Comparison of ENCODE assay signal across 8 mouse cellular contexts in genomic region chr9:21291022-21291787, GRCm38 (mm10). TPM values are rescaled to one million over a fixed set of nuclear protein-coding genes. Genes with fewer than 3 reads are reported as not detected.
DNase-seq lines count a peak whose midpoint lies in the region; ATAC-seq and TF ChIP-seq lines count a peak whose summit lies in the region.

TSS of gene Cdkn2d (minus strand) at chr9:21291407.

- H3K9me3 ChIP-seq in forebrain, embryonic 10.5 days = no peaks in the 10 kb centered on the region
- no peaks in the 10 kb centered on the region for H3K9me3 ChIP-seq in heart, embryonic 15.5 days (replicated peaks)
- H3K9me3 ChIP-seq in liver, embryonic 14.5 days (ENCODE audit: control insufficient read depth, low read length) = no peaks in the 10 kb centered on the region
- H3K9me3 ChIP-seq in neural tube, embryonic 11.5 days (ENCODE audit: control insufficient read depth, low read length) = no peaks in the 10 kb centered on the region
- H3K9me3 ChIP-seq in stomach, postnatal 0 days (ENCODE audit: control insufficient read depth, low read length) = no peaks in the 10 kb centered on the region

- peak; percentile 94 for ATAC-seq in heart, embryonic 15.5 days (replicated peaks; ENCODE audit: insufficient number of reproducible peaks, insufficient read depth, low FRiP score, low read depth)
- ATAC-seq in liver, embryonic 14.5 days (ENCODE audit: insufficient read depth) = peak; percentile 84
- ATAC-seq in neural tube, embryonic 11.5 days (ENCODE audit: insufficient read depth, low FRiP score, low TSS enrichment) = peak; percentile 96
- peak; percentile 96 for ATAC-seq in stomach, postnatal 0 days (ENCODE audit: low FRiP score, low TSS enrichment)

- peak within 1 kb of the TSS; percentile 93 for H3K9ac ChIP-seq in heart, embryonic 15.5 days
- peak within 1 kb of the TSS; percentile 98 for H3K9ac ChIP-seq in liver, embryonic 14.5 days (replicated peaks)
- H3K9ac ChIP-seq in neural tube, embryonic 11.5 days (ENCODE audit: low read length) = peak within 1 kb of the TSS; percentile 78
- peak within 1 kb of the TSS; percentile 77 for H3K9ac ChIP-seq in stomach, postnatal 0 days (ENCODE audit: low read length)

- WGBS in forebrain, embryonic 10.5 days = under 1% methylated on average over 51 of the region's 51 CpGs
- WGBS in heart, embryonic 15.5 days = under 1% methylated on average over 51 of the region's 51 CpGs
- under 1% methylated on average over 47 of the region's 51 CpGs for WGBS in liver, embryonic 14.5 days (ENCODE audit: insufficient replicate concordance)
- under 1% methylated on average over 45 of the region's 51 CpGs for WGBS in neural tube, embryonic 11.5 days
- under 1% methylated on average over 38 of the region's 51 CpGs for WGBS in stomach, postnatal 0 days

- H3K36me3 ChIP-seq in forebrain, embryonic 10.5 days (replicated peaks) = peaks cover 7% of the 10 kb centered on the region
- no peaks in the 10 kb centered on the region for H3K36me3 ChIP-seq in heart, embryonic 15.5 days
- peaks cover 12% of the 10 kb centered on the region for H3K36me3 ChIP-seq in liver, embryonic 14.5 days (replicated peaks; ENCODE audit: control insufficient read depth, insufficient read depth, low read depth)
- H3K36me3 ChIP-seq in neural tube, embryonic 11.5 days (ENCODE audit: control insufficient read depth, insufficient read depth, low read length) = no peaks in the 10 kb centered on the region
- no peaks in the 10 kb centered on the region for H3K36me3 ChIP-seq in stomach, postnatal 0 days (ENCODE audit: control insufficient read depth, insufficient read depth, low read length)

- peak within 1 kb of the TSS; percentile 83 for H3K4me3 ChIP-seq in forebrain, embryonic 10.5 days
- H3K4me3 ChIP-seq in heart, embryonic 15.5 days = peak within 1 kb of the TSS; percentile 78
- H3K4me3 ChIP-seq in liver, embryonic 14.5 days (ENCODE audit: insufficient read depth in 1 of 2, low read depth in 2 of 2, low read length in 2 of 2) = peak within 1 kb of the TSS; percentile 92
- peak within 1 kb of the TSS; percentile 70 for H3K4me3 ChIP-seq in neural tube, embryonic 11.5 days (ENCODE audit: low read depth, low read length)
- H3K4me3 ChIP-seq in stomach, postnatal 0 days (ENCODE audit: low read depth, low read length) = peak within 1 kb of the TSS; percentile 69

- peak; percentile 58 for TF ChIP-seq EP300 in liver, embryonic 14.5 days (IDR thresholded peaks at IDR 0.05; ENCODE audit: low read depth)
- TF ChIP-seq EP300 in stomach, postnatal 0 days (optimal IDR thresholded peaks at IDR 0.05) = no peak

- TF ChIP-seq CTCF in liver, embryonic 14.5 days (IDR thresholded peaks at IDR 0.05; ENCODE audit: low read depth) = peak; percentile 63
- peak; percentile 65 for TF ChIP-seq CTCF in stomach, postnatal 0 days (IDR thresholded peaks at IDR 0.05; ENCODE audit: low read depth)

- DNase-seq in CD8-positive naive resting alpha-beta T cell, adult 2 months (ENCODE audit: low read depth in 2 of 2, low spot score in 2 of 2) = peak; percentile 99 to 100
- peak; percentile 100 for DNase-seq in c-Kit-positive CD71-negative TER-119-negative erythroid progenitor cells, embryonic 14.5 days (ENCODE audit: low read depth)
- DNase-seq in forebrain, embryonic 10.5 days (ENCODE audit: extremely low spot score, low spot score) = peak; percentile 100
- peak; percentile 100 for DNase-seq in kidney, postnatal 25 days
- peak; percentile 100 for DNase-seq in liver, embryonic 14.5 days (ENCODE audit: low read depth in 3 of 3, low spot score in 3 of 3)
- DNase-seq in neural tube, embryonic 11.5 days (ENCODE audit: low spot score) = peak; percentile 100
- peak; percentile 100 for DNase-seq in stomach, postnatal 0 days (ENCODE audit: low spot score)

- peak within 1 kb of the TSS; percentile 92 for H3K27ac ChIP-seq in forebrain, embryonic 10.5 days
- H3K27ac ChIP-seq in heart, embryonic 15.5 days = peak within 1 kb of the TSS; percentile 92
- peak within 1 kb of the TSS; percentile 99 for H3K27ac ChIP-seq in liver, embryonic 14.5 days
- H3K27ac ChIP-seq in neural tube, embryonic 11.5 days (ENCODE audit: low read depth, low read length) = peak within 1 kb of the TSS; percentile 68
- H3K27ac ChIP-seq in stomach, postnatal 0 days (replicated peaks) = peak within 1 kb of the TSS; percentile 86

- no peaks in the 10 kb centered on the region for H3K27me3 ChIP-seq in forebrain, embryonic 10.5 days (ENCODE audit: poor library complexity, severe bottlenecking)
- H3K27me3 ChIP-seq in heart, embryonic 15.5 days = no peaks in the 10 kb centered on the region
- H3K27me3 ChIP-seq in liver, embryonic 14.5 days (ENCODE audit: control insufficient read depth, insufficient read depth, low read length) = no peaks in the 10 kb centered on the region
- no peaks in the 10 kb centered on the region for H3K27me3 ChIP-seq in neural tube, embryonic 11.5 days (ENCODE audit: control insufficient read depth, insufficient read depth, low read length)
- H3K27me3 ChIP-seq in stomach, postnatal 0 days (ENCODE audit: control insufficient read depth, insufficient read depth, low read length) = no peaks in the 10 kb centered on the region

- peak within 1 kb of the TSS; percentile 74 for H3K4me2 ChIP-seq in heart, embryonic 15.5 days
- peak within 1 kb of the TSS; percentile 80 for H3K4me2 ChIP-seq in liver, embryonic 14.5 days (ENCODE audit: low read depth)
- H3K4me2 ChIP-seq in neural tube, embryonic 11.5 days (ENCODE audit: low read depth) = peak within 1 kb of the TSS; percentile 60
- H3K4me2 ChIP-seq in stomach, postnatal 0 days (replicated peaks; ENCODE audit: low read depth) = peak within 1 kb of the TSS; percentile 80

- peaks cover 47% of the 10 kb centered on the region for H3K4me1 ChIP-seq in forebrain, embryonic 10.5 days
- H3K4me1 ChIP-seq in heart, embryonic 15.5 days (replicated peaks) = peaks cover 35% of the 10 kb centered on the region
- H3K4me1 ChIP-seq in liver, embryonic 14.5 days (replicated peaks; ENCODE audit: control insufficient read depth in 2 of 2, insufficient read depth in 2 of 2, low read length in 1 of 2) = peaks cover 26 to 27% of the 10 kb centered on the region in 2 experiments
- peaks cover 18% of the 10 kb centered on the region for H3K4me1 ChIP-seq in neural tube, embryonic 11.5 days (ENCODE audit: control insufficient read depth, insufficient read depth, low read length)
- peaks cover 6% of the 10 kb centered on the region; the same call in 1 of the 2 replicates for H3K4me1 ChIP-seq in stomach, postnatal 0 days (replicated peaks; ENCODE audit: control insufficient read depth, insufficient read depth)

RNA-seq across cellular contexts. Expression of gene Cdkn2d, which starts in this region (rescaled TPM):
- polyA plus RNA-seq in forebrain, embryonic 10.5 days (2016; fragmentation: Nextera tagmentation; extraction: Ambion mirVana) = 40.4 and 42.9 TPM in 2 replicates
- 88.6 and 96.4 TPM in 2 replicates for polyA plus RNA-seq in heart, embryonic 15.5 days (2015; fragmentation: Nextera tagmentation; extraction: Ambion mirVana)
- polyA plus RNA-seq in liver, embryonic 14.5 days (2012; rRNA removed) = 70.5 and 74.4 TPM in 2 replicates
- 116 and 119 TPM in 2 replicates for polyA plus RNA-seq in liver, embryonic 14.5 days (2014; fragmentation: Nextera tagmentation; extraction: Ambion mirVana)
- 79.4 and 87.1 TPM in 2 replicates for polyA plus RNA-seq in neural tube, embryonic 11.5 days (2014; fragmentation: Nextera tagmentation; extraction: Ambion mirVana)
- polyA plus RNA-seq in stomach, postnatal 0 days (2015; fragmentation: Nextera tagmentation; extraction: Ambion mirVana) = 23.1 and 28.0 TPM in 2 replicates

Comparison
In these comparisons a context has a peak if more than half of its experiments do, and no peak if none do; other contexts are left out.
1. Peak in every context shown above with its lines: DNase-seq, ATAC-seq, H3K4me3 ChIP-seq and H3K27ac ChIP-seq.